Mouse (Mus musculus): ENCODE data around the gene Ramac.

The Ramac gene

GRCm38 (mm10) chr7:81788536-81788935 lies 25.8 kb downstream of the Ramac start:
- DNase-seq: no peak

- DNase-seq: peak; percentile 86
Measured at GRCm38 (mm10) chr7:81789095-81789757, 26.5 kb downstream of the Ramac start, which contains the start of gene 3110040N11Rik. Gene 3110040N11Rik (minus strand): TSS chr7:81789478.

- DNase-seq: peak; percentile 38
Measured at GRCm38 (mm10) chr7:81806067-81806466, 43.3 kb downstream of the Ramac start.

All from layer of hippocampus, adult 9-11 months (tissue).